Mouse (Mus musculus): ENCODE results near the gene Tbc1d2. TPM values are rescaled to one million over a fixed set of nuclear protein-coding genes. Genes with fewer than 3 reads are reported as not detected.

Tbc1d2 gene
- total and polyA plus RNA-seq, 2 experiments, result 0.55 to 0.94 TPM

- Histone ChIP-seq H3K36me3 (ENCODE audit: control insufficient read depth, insufficient read depth, low read length) (no peaks in the 10 kb centered on the region), H3K4me3 (ENCODE audit: insufficient read depth, low read depth, low read length) (no peak overlapping the region), H3K4me1 (ENCODE audit: control insufficient read depth, insufficient read depth, low read length) (peaks cover 5% of the 10 kb centered on the region; the same call in 1 of the 2 replicates), H3K27me3 (ENCODE audit: control insufficient read depth, insufficient read depth, low read length) (no peaks in the 10 kb centered on the region), H3K9ac (ENCODE audit: low read depth, low read length) (no peak overlapping the region), H3K79me2 (ENCODE audit: control insufficient read depth, insufficient read depth, low read length) (no peaks in the 10 kb centered on the region), H3K27ac (replicated peaks; ENCODE audit: insufficient read depth, low read depth, low read length) (no peak overlapping the region)
- no peak for TF ChIP-seq POLR2A (IDR thresholded peaks at IDR 0.05; ENCODE audit: extremely low read depth, insufficient read depth, low read length)
- no peak for TF ChIP-seq CTCF (IDR thresholded peaks at IDR 0.05; ENCODE audit: low read depth, low read length)
- DNase-seq (ENCODE audit: extremely low read depth, low read depth, low spot score), result peak; percentile 70
- WGBS, result 37% methylated on average over 9 of the region's 9 CpGs
Measured at GRCm38 (mm10) chr4:46555762-46556161, 94.2 kb downstream of the Tbc1d2 start.

Other genes with a start within 250 kb of the Tbc1d2 start
- not detected in 2 replicates for gene Hemgn, start 236.7 kb downstream of the Tbc1d2 start, total RNA-seq (2014; rRNA removed)
- gene Hemgn, start 236.7 kb downstream of the Tbc1d2 start, polyA plus RNA-seq (2012; rRNA removed), result not detected in 2 replicates
- 3.5 and 4.8 TPM in 2 replicates for gene Anp32b, start 199.3 kb downstream of the Tbc1d2 start, total RNA-seq (2014; rRNA removed)
- 6.1 and 7.1 TPM in 2 replicates for gene Anp32b, start 199.3 kb downstream of the Tbc1d2 start, polyA plus RNA-seq (2012; rRNA removed)
- gene Nans, start 161.0 kb downstream of the Tbc1d2 start, total RNA-seq (2014; rRNA removed), result 10.7 and 14.3 TPM in 2 replicates
- 11.5 and 13.0 TPM in 2 replicates for gene Nans, start 161.0 kb downstream of the Tbc1d2 start, polyA plus RNA-seq (2012; rRNA removed)
- 21.3 and 26.5 TPM in 2 replicates for gene Trim14, start 114.1 kb downstream of the Tbc1d2 start, total RNA-seq (2014; rRNA removed)
- 24.9 and 28.6 TPM in 2 replicates for gene Trim14, start 114.1 kb downstream of the Tbc1d2 start, polyA plus RNA-seq (2012; rRNA removed)
- gene Coro2a, start 48.0 kb downstream of the Tbc1d2 start, total RNA-seq (2014; rRNA removed), result 0.83 and 1.5 TPM in 2 replicates
- 0.76 and 1.0 TPM in 2 replicates for gene Coro2a, start 48.0 kb downstream of the Tbc1d2 start, polyA plus RNA-seq (2012; rRNA removed)

Data from liver, adult 2 months (tissue).